Mouse (Mus musculus): ENCODE measurements around the gene Gm49361. TPM values are rescaled to one million over a fixed set of nuclear protein-coding genes. Genes with fewer than 3 reads are reported as not detected.
"Not testable (repeated sequence)": the region's sequence is repeated elsewhere in the genome, so short reads cannot be mapped to it uniquely, and the experiment has no call there.

Gm49361 gene
- polyA plus RNA-seq, 1 experiment from 2014 or later: not detected

GRCm38 (mm10) chr14:57756094-57756493 lies 10.2 kb upstream of the Gm49361 start:
- no peak for ATAC-seq
- no peaks in the 10 kb centered on the region for H3K36me3 ChIP-seq (ENCODE audit: control insufficient read depth, insufficient read depth, low read length)

GRCm38 (mm10) chr14:57755661-57756060 lies 9.8 kb upstream of the Gm49361 start:
- no peaks in the 10 kb centered on the region for H3K4me1 ChIP-seq (ENCODE audit: control insufficient read depth, insufficient read depth, low read depth, low read length)
- 96% methylated on average over 2 of the region's 2 CpGs for WGBS
- no peak for ATAC-seq

More at GRCm38 (mm10) chr14:57756094-57756493, 10.2 kb upstream of the Gm49361 start:
- WGBS: 82% methylated on average over 4 of the region's 4 CpGs
- Histone ChIP-seq H3K9ac (ENCODE audit: low read depth, low read length) (no peak overlapping the region), H3K27me3 (replicated peaks; ENCODE audit: control insufficient read depth, insufficient read depth, low read length) (no peaks in the 10 kb centered on the region), H3K27ac (ENCODE audit: low read depth, low read length) (no peak overlapping the region), H3K4me1 (ENCODE audit: control insufficient read depth, insufficient read depth, low read depth, low read length) (no peaks in the 10 kb centered on the region), H3K9me3 (ENCODE audit: control insufficient read depth, low read length) (no peaks in the 10 kb centered on the region), H3K4me3 (ENCODE audit: low read length) (no peak overlapping the region), H3K4me2 (ENCODE audit: low read length) (no peak overlapping the region)

GRCm38 (mm10) chr14:57753351-57753992 lies 7.6 kb upstream of the Gm49361 start:
- 39% methylated on average over 9 of the region's 9 CpGs for WGBS
- H3K27ac ChIP-seq (ENCODE audit: low read depth, low read length): no peak overlapping the region
- H3K4me2 ChIP-seq (ENCODE audit: low read length): no peak overlapping the region
- ATAC-seq: no peak
- no peak overlapping the region for H3K9ac ChIP-seq (ENCODE audit: low read depth, low read length)
- H3K27me3 ChIP-seq (replicated peaks; ENCODE audit: control insufficient read depth, insufficient read depth, low read length): no peaks in the 10 kb centered on the region
- H3K9me3 ChIP-seq (ENCODE audit: control insufficient read depth, low read length): no peaks in the 10 kb centered on the region
- H3K4me3 ChIP-seq (ENCODE audit: low read length): no peak overlapping the region
- H3K36me3 ChIP-seq (ENCODE audit: control insufficient read depth, insufficient read depth, low read length): no peaks in the 10 kb centered on the region
- H3K4me1 ChIP-seq (ENCODE audit: control insufficient read depth, insufficient read depth, low read depth, low read length): no peaks in the 10 kb centered on the region

More at GRCm38 (mm10) chr14:57755661-57756060, 9.8 kb upstream of the Gm49361 start:
- no peaks in the 10 kb centered on the region for H3K36me3 ChIP-seq (ENCODE audit: control insufficient read depth, insufficient read depth, low read length)
- no peak overlapping the region for H3K27ac ChIP-seq (ENCODE audit: low read depth, low read length)
- H3K9me3 ChIP-seq (ENCODE audit: control insufficient read depth, low read length): no peaks in the 10 kb centered on the region
- H3K4me2 ChIP-seq (ENCODE audit: low read length): no peak overlapping the region
- no peaks in the 10 kb centered on the region for H3K27me3 ChIP-seq (replicated peaks; ENCODE audit: control insufficient read depth, insufficient read depth, low read length)
- H3K4me3 ChIP-seq (ENCODE audit: low read length): no peak overlapping the region
- no peak overlapping the region for H3K9ac ChIP-seq (ENCODE audit: low read depth, low read length)

GRCm38 (mm10) chr14:57751006-57751405 lies 5.1 kb upstream of the Gm49361 start:
- not testable (repeated sequence) for H3K27me3 ChIP-seq (replicated peaks; ENCODE audit: control insufficient read depth, insufficient read depth, low read length); H3K4me1 ChIP-seq (ENCODE audit: control insufficient read depth, insufficient read depth, low read depth, low read length); H3K4me3 ChIP-seq (ENCODE audit: low read length); H3K9ac ChIP-seq (ENCODE audit: low read depth, low read length); H3K9me3 ChIP-seq (ENCODE audit: control insufficient read depth, low read length); ATAC-seq; H3K27ac ChIP-seq (ENCODE audit: low read depth, low read length); H3K4me2 ChIP-seq (ENCODE audit: low read length); H3K36me3 ChIP-seq (ENCODE audit: control insufficient read depth, insufficient read depth, low read length)

- Histone ChIP-seq H3K4me2 (ENCODE audit: low read length) (no peak overlapping the region), H3K27ac (ENCODE audit: low read depth, low read length) (no peak overlapping the region), H3K36me3 (ENCODE audit: control insufficient read depth, insufficient read depth, low read length) (no peaks in the 10 kb centered on the region), H3K27me3 (replicated peaks; ENCODE audit: control insufficient read depth, insufficient read depth, low read length) (no peaks in the 10 kb centered on the region), H3K4me3 (ENCODE audit: low read length) (no peak overlapping the region), H3K4me1 (ENCODE audit: control insufficient read depth, insufficient read depth, low read depth, low read length) (peaks cover 4% of the 10 kb centered on the region), H3K9me3 (ENCODE audit: control insufficient read depth, low read length) (no peaks in the 10 kb centered on the region), H3K9ac (ENCODE audit: low read depth, low read length) (no peak overlapping the region)
- 77% methylated on average over 2 of the region's 2 CpGs for WGBS
- no peak for ATAC-seq
Observed at GRCm38 (mm10) chr14:57749501-57749900, 3.6 kb upstream of the Gm49361 start.

- Histone ChIP-seq H3K36me3 (ENCODE audit: control insufficient read depth, insufficient read depth, low read length) (no peaks in the 10 kb centered on the region), H3K4me1 (ENCODE audit: control insufficient read depth, insufficient read depth, low read depth, low read length) (peaks cover 10% of the 10 kb centered on the region), H3K9me3 (ENCODE audit: control insufficient read depth, low read length) (no peaks in the 10 kb centered on the region), H3K27ac (ENCODE audit: low read depth, low read length) (peak overlapping the region; percentile 86), H3K27me3 (replicated peaks; ENCODE audit: control insufficient read depth, insufficient read depth, low read length) (no peaks in the 10 kb centered on the region), H3K9ac (ENCODE audit: low read depth, low read length) (peak overlapping the region; percentile 82), H3K4me3 (ENCODE audit: low read length) (peak overlapping the region; percentile 91), H3K4me2 (ENCODE audit: low read length) (peak overlapping the region; percentile 84)
- ATAC-seq: peak; percentile 67
- under 1% methylated on average over 100 of the region's 103 CpGs for WGBS
Observed at GRCm38 (mm10) chr14:57745291-57745969, 473 bp downstream of the Gm49361 start.

GRCm38 (mm10) chr14:57744547-57744946 lies 1.4 kb downstream of the Gm49361 start:
- Histone ChIP-seq H3K27ac (ENCODE audit: low read depth, low read length) (no peak overlapping the region), H3K4me1 (ENCODE audit: control insufficient read depth, insufficient read depth, low read depth, low read length) (peaks cover 10% of the 10 kb centered on the region), H3K4me3 (ENCODE audit: low read length) (peak overlapping the region; percentile 91), H3K9ac (ENCODE audit: low read depth, low read length) (no peak overlapping the region), H3K4me2 (ENCODE audit: low read length) (peak overlapping the region; percentile 84), H3K9me3 (ENCODE audit: control insufficient read depth, low read length) (no peaks in the 10 kb centered on the region), H3K36me3 (ENCODE audit: control insufficient read depth, insufficient read depth, low read length) (no peaks in the 10 kb centered on the region), H3K27me3 (replicated peaks; ENCODE audit: control insufficient read depth, insufficient read depth, low read length) (no peaks in the 10 kb centered on the region)
- 1% methylated on average over 8 of the region's 8 CpGs for WGBS
- ATAC-seq: no peak

- Histone ChIP-seq H3K4me1 (ENCODE audit: control insufficient read depth, insufficient read depth, low read depth, low read length) (peaks cover 6% of the 10 kb centered on the region), H3K36me3 (ENCODE audit: control insufficient read depth, insufficient read depth, low read length) (no peaks in the 10 kb centered on the region), H3K9me3 (ENCODE audit: control insufficient read depth, low read length) (no peaks in the 10 kb centered on the region), H3K27me3 (replicated peaks; ENCODE audit: control insufficient read depth, insufficient read depth, low read length) (no peaks in the 10 kb centered on the region), H3K4me3 (ENCODE audit: low read length) (no peak overlapping the region), H3K9ac (ENCODE audit: low read depth, low read length) (no peak overlapping the region), H3K27ac (ENCODE audit: low read depth, low read length) (no peak overlapping the region), H3K4me2 (ENCODE audit: low read length) (no peak overlapping the region)
- no peak for ATAC-seq
- 78% methylated on average over 8 of the region's 8 CpGs for WGBS
Observed at GRCm38 (mm10) chr14:57740651-57741050, 5.3 kb downstream of the Gm49361 start.

GRCm38 (mm10) chr14:57737089-57737488 lies 8.8 kb downstream of the Gm49361 start:
- H3K27me3 ChIP-seq (replicated peaks; ENCODE audit: control insufficient read depth, insufficient read depth, low read length): no peaks in the 10 kb centered on the region
- no peaks in the 10 kb centered on the region for H3K9me3 ChIP-seq (ENCODE audit: control insufficient read depth, low read length)
- H3K27ac ChIP-seq (ENCODE audit: low read depth, low read length): no peak overlapping the region
- H3K9ac ChIP-seq (ENCODE audit: low read depth, low read length): no peak overlapping the region
- no peak overlapping the region for H3K4me3 ChIP-seq (ENCODE audit: low read length)
- no peaks in the 10 kb centered on the region for H3K36me3 ChIP-seq (ENCODE audit: control insufficient read depth, insufficient read depth, low read length)
- no peak for ATAC-seq
- H3K4me1 ChIP-seq (ENCODE audit: control insufficient read depth, insufficient read depth, low read depth, low read length): no peaks in the 10 kb centered on the region; the same call in 1 of the 2 replicates
- H3K4me2 ChIP-seq (ENCODE audit: low read length): no peak overlapping the region

Measured in hindbrain, embryonic 16.5 days (tissue).